In the genomic region with DNA sequence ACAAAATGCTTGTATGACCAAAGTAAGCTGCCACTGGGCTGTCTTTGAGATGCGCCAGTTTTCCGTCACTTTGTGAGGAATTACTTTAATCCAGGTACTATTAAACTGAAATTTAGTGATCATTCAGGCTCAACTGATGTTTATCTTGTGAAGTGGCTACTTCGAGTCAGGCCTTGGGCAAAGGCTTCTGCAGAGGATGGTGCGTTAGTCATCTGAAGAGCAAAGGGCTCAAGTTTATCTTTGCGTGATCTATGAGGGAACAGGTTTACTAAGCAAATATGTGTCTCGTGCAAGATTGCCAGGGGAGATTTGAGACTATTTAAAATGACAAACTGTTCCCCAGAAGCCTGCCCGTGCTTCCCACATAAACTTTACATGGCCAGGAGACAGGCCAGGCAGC, we compare ENCODE assay signal across 21 mouse cellular contexts.
"Had no signal": no experiment of that assay in that cellular context is flagged by ENCODE, and none has a peak within 500 bp of the region (broad histone marks: within the 10 kb centered on the region; RNA-seq: fewer than 3 reads in every experiment).

No protein-coding gene starts in this region.

- H3K36me3 ChIP-seq: liver, embryonic 13.5 days; liver, embryonic 15.5 days; midbrain, embryonic 10.5 days; midbrain, embryonic 12.5 days; neural tube, embryonic 13.5 days; neural tube, embryonic 15.5 days had no signal

- H3K9me3 ChIP-seq: liver, embryonic 13.5 days; liver, embryonic 15.5 days; midbrain, embryonic 10.5 days; midbrain, embryonic 12.5 days; neural tube, embryonic 13.5 days; neural tube, embryonic 15.5 days had no signal

- ATAC-seq: midbrain, embryonic 16.5 days had no signal

- H3K4me2 ChIP-seq: liver, embryonic 11.5 days; liver, embryonic 13.5 days; liver, embryonic 15.5 days; lung, embryonic 14.5 days; midbrain, embryonic 12.5 days; neural tube, embryonic 13.5 days; neural tube, embryonic 15.5 days had no signal

- H3K27me3 ChIP-seq: liver, embryonic 13.5 days; liver, embryonic 15.5 days; midbrain, embryonic 12.5 days; neural tube, embryonic 13.5 days; neural tube, embryonic 15.5 days had no signal

- H3K4me1 ChIP-seq: liver, embryonic 13.5 days; liver, embryonic 15.5 days; midbrain, embryonic 10.5 days; midbrain, embryonic 12.5 days; neural tube, embryonic 13.5 days; neural tube, embryonic 15.5 days had no signal

- H3K9ac ChIP-seq: liver, embryonic 13.5 days; liver, embryonic 15.5 days; lung, embryonic 14.5 days; midbrain, embryonic 12.5 days; neural tube, embryonic 13.5 days; neural tube, embryonic 15.5 days had no signal

- H3K27ac ChIP-seq: liver, embryonic 13.5 days; liver, embryonic 15.5 days; midbrain, embryonic 10.5 days; midbrain, embryonic 12.5 days; neural tube, embryonic 13.5 days; neural tube, embryonic 15.5 days had no signal

- DNase-seq: liver, embryonic 13.5 days; lung, adult 18-20 months; lung, embryonic 14.5 days; lung, postnatal 10 days; lung, postnatal 4 days; midbrain, embryonic 14.5 days; right cerebral cortex, adult 18-20 months; right cerebral cortex, postnatal 25 days; right cerebral cortex, postnatal 4 days; spleen, adult 18-20 months; thymus, adult 18-20 months; thymus, postnatal 14 days; thymus, postnatal 36 days had no signal

- H3K4me3 ChIP-seq: liver, embryonic 13.5 days; liver, embryonic 15.5 days; midbrain, embryonic 10.5 days; midbrain, embryonic 12.5 days; myocyte; neural tube, embryonic 13.5 days; neural tube, embryonic 15.5 days had no signal
